Mouse (Mus musculus) liver, embryonic 18 days (tissue): ENCODE data around the gene Cog3. TPM values are rescaled to one million over a fixed set of nuclear protein-coding genes. Genes with fewer than 3 reads are reported as not detected.

Source experiments
- polyA plus RNA-seq: library from polyadenylated mRNA; depleted of rRNA; stranded (reverse); fragments of >200 nt; gene quantifications from 2 replicates; pipeline ENCODE4 v1.2.3, GENCODE M21; 2012; rRNA removed

Cog3 gene
- polyA plus RNA-seq: 7.0 and 7.9 TPM in 2 replicates

DNA sequence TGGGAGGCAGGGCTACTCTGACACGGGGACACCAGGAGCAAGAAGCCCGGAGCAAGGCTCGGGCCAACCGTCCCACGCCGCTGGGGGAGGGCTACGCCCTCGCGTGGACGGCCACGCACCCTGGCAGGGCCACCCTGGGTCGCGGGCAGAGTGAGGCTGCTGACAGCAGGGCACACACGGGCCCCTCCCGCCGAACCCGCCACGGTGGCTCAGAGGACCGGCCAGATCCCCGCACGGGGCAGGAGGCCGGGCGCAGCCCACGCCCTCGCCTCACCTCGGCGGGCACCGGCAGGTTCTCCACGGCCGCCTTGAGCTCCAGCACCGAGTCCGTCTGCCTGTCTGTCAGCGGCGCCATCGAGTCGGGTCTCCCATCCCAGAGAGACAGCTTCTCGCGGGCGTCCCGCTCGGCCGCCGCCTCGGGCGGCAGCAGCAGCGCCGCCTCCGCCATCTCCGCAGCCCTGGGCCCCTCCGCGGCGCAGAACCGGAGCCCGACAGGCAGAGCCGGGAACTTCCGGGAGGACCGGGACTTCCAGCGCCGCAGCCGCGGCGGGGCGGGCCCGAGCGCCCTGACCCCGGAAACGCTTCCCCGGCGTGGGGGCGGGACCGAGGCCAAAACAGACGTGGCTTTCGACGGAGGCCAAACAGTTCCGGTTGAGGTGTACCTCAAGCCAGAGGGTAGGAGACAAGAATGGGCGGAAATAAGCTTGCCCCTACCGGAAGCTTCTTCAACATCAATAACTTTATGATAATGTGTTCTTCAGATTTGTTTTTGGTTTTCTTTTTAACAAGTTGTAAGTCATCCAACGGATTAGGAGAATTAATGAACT is at the start of gene Cog3:
Cog3 (minus strand) TSS at position 527 of the 827 bp plus-strand sequence.

GRCm38 (mm10) chr14:75786868-75787793 is 32.8 kb upstream of the Cog3 start, which contains the start of gene Slc25a30:
Gene Slc25a30 (minus strand): TSS chr14:75787037.

Other genes starting within 250 kb of the Cog3 start
- not detected in 2 replicates for gene Spert, start 161.4 kb downstream of the Cog3 start, polyA plus RNA-seq
- not detected in 2 replicates for gene Erich6b, start 112.3 kb downstream of the Cog3 start, polyA plus RNA-seq
- 3.7 and 3.9 TPM in 2 replicates for gene Slc25a30, start 32.5 kb upstream of the Cog3 start, polyA plus RNA-seq
- gene Tpt1, start 90.6 kb upstream of the Cog3 start, polyA plus RNA-seq: 1,386 and 1,637 TPM in 2 replicates
- gene Kctd4, start 200.5 kb upstream of the Cog3 start, polyA plus RNA-seq: not detected in 2 replicates